Mouse (Mus musculus) heart, embryonic 16.5 days (tissue): Measurements from ENCODE around the gene 2010111I01Rik. TPM values are rescaled to one million over a fixed set of nuclear protein-coding genes. Genes with fewer than 3 reads are reported as not detected.

Experiments used
- ATAC-seq: fragments of 200-750 bp; cut with Nextera tagmentation; replicated peaks from 2 replicates; pipeline ENCODE4 v1.8.0; 2017; ENCODE audit warnings: moderate number of reproducible peaks; ENCODE audit not compliant: insufficient read depth, low FRiP score; ENCODE audit errors: extremely low read depth
- H3K27ac ChIP-seq: fragments of 300-500 bp; sonication (generic); 2 replicates; pipeline ENCODE4 v1.5.1; 2014; ENCODE audit warnings: mild to moderate bottlenecking, low read length, control low read depth, moderate library complexity
- H3K27me3 ChIP-seq: fragments of 300-500 bp; sonication (generic); 2 replicates; pipeline ENCODE4 v1.6.1; 2014; ENCODE audit warnings: low read length, mixed read lengths; ENCODE audit not compliant: control insufficient read depth, insufficient read depth
- H3K36me3 ChIP-seq: fragments of 300-500 bp; sonication (generic); 2 replicates; pipeline ENCODE4 v1.6.1; 2014; ENCODE audit not compliant: control insufficient read depth, insufficient read depth
- H3K4me1 ChIP-seq: fragments of 300-500 bp; sonication (generic); 2 replicates; pipeline ENCODE4 v1.6.1; 2014; ENCODE audit warnings: low read length, mixed read lengths; ENCODE audit not compliant: control insufficient read depth, insufficient read depth
- H3K4me2 ChIP-seq: fragments of 300-500 bp; sonication (generic); 2 replicates; pipeline ENCODE4 v1.6.1; 2014; ENCODE audit warnings: low read depth, mild to moderate bottlenecking, control low read depth, low read length
- H3K4me3 ChIP-seq: fragments of 300-500 bp; sonication (generic); 2 replicates; pipeline ENCODE4 v1.5.1; 2014; ENCODE audit warnings: mild to moderate bottlenecking, control low read depth, low read length
- H3K9ac ChIP-seq: fragments of 300-500 bp; sonication (generic); 2 replicates; pipeline ENCODE4 v1.6.1; 2014; ENCODE audit warnings: low read length, control low read depth
- H3K9me3 ChIP-seq: fragments of 300-500 bp; sonication (generic); replicated peaks from 2 replicates; pipeline ENCODE4 v1.6.1; 2016; ENCODE audit warnings: low read length; ENCODE audit not compliant: control insufficient read depth
- WGBS: fragments of 180-500 bp; shearing (Covaris S2); extraction: QIAGEN DNeasy Blood & Tissue Kit; methylation state at CpG from one replicate; pipeline ENCODE4 v1.1.7; 2014; 5-methylcytosine and 5-hydroxymethylcytosine counted together
- polyA plus RNA-seq: library from polyadenylated mRNA; unstranded; fragments of >200 nt; fragmentation: Nextera tagmentation; extraction: Ambion mirVana; gene quantifications from 2 replicates; pipeline ENCODE4 v1.2.1, GENCODE M21; 2015

The 2010111I01Rik gene
- polyA plus RNA-seq, 1 experiment from 2014 or later: 71.1 TPM

DNA sequence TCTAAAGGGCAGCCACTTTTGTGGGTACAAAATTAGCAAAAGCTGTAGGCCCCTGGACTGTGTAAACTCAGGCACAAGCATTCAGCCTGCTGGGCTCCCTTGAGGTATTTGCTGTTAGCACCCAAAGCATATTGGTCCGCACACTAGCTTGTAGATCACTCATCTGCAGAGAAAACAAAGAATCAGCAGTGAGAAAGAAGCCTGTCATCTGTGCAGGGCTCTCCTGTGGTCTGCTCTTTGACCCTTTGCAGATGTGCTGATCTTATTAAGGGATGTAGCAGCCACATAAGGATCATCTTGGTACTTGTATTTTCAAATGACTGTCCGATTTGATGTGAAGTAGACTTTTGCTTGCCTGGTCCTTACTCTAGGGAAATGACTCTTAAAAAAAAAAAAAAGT is 126.6 kb downstream of the 2010111I01Rik start:
- H3K36me3 ChIP-seq: no peaks in the 10 kb centered on the region
- no peak overlapping the region for H3K4me2 ChIP-seq
- no peaks in the 10 kb centered on the region for H3K27me3 ChIP-seq
- no peak for ATAC-seq
- H3K4me1 ChIP-seq: peaks cover 15% of the 10 kb centered on the region
- H3K27ac ChIP-seq: no peak overlapping the region
- no peak overlapping the region for H3K4me3 ChIP-seq
- H3K9me3 ChIP-seq: no peaks in the 10 kb centered on the region
- 79% methylated on average over 2 of the region's 2 CpGs for WGBS
- no peak overlapping the region for H3K9ac ChIP-seq

DNA sequence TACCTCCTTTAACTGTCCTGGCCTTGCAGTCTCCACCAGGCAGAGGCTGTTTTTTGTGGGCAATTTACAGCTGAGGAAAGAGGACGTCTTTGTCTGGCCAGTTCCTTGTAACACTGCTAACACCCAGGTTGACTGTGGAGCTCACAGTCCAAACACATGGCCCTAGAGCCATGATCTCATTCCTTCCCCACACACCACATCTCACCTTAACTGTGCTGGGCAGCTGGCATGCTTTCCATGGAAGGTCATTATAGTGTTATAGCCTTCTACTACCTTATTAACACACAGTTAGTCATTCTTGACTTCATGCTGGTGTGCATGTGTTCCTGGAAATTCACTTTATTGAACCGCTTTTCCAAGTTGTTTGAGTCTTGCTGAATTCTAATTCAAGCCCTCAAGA is 127.6 kb downstream of the 2010111I01Rik start:
- H3K9ac ChIP-seq: no peak overlapping the region
- H3K27me3 ChIP-seq: no peaks in the 10 kb centered on the region
- no peaks in the 10 kb centered on the region for H3K36me3 ChIP-seq
- H3K9me3 ChIP-seq: no peaks in the 10 kb centered on the region
- no peak overlapping the region for H3K27ac ChIP-seq
- peaks cover 15% of the 10 kb centered on the region for H3K4me1 ChIP-seq
- H3K4me2 ChIP-seq: no peak overlapping the region
- no peak for ATAC-seq
- WGBS: 82% methylated on average over 2 of the region's 2 CpGs
- no peak overlapping the region for H3K4me3 ChIP-seq

DNA sequence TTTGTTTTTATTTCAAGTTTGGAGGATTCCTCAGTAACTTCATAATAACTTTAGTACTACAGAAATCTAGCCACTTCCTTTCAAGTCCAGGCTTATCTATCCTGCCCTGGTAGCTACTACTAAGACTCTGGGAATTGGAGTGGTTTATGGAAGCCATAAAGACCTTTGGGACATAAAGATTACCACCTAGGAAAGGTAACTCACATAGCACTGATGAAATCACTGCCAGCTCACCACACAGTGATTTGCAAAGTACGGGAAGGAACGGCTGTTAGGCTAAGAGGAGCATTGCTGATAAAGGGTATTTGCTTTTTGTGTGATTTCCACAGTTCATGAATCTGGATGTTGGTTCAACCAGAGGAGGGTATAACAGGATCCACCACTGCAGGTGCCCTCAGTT is 128.2 kb downstream of the 2010111I01Rik start:
- ATAC-seq: no peak
- H3K36me3 ChIP-seq: no peaks in the 10 kb centered on the region
- H3K9ac ChIP-seq: no peak overlapping the region
- 71% methylated on average over 2 of the region's 2 CpGs for WGBS
- H3K4me2 ChIP-seq: no peak overlapping the region
- no peak overlapping the region for H3K27ac ChIP-seq
- H3K4me3 ChIP-seq: no peak overlapping the region
- no peaks in the 10 kb centered on the region for H3K27me3 ChIP-seq
- no peaks in the 10 kb centered on the region for H3K9me3 ChIP-seq
- peaks cover 15% of the 10 kb centered on the region for H3K4me1 ChIP-seq

DNA sequence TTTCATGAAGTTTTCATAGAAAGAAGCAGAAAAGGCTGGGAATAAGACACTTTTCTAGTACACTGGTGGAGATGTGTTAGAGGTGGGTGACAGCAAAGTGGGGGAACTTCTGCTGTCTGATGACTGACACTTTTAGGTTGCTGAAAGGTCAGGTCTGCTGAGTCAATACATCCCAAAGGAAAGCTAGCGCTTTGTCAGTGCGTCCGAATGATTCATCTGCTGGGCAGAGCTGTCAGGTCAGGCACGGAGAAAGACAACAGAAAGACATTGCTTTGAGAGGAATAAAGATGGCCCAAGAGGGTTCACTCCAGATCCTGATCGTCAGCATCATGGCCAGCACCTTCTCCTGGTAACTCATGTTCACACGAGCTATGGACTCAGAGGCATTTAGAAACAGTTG is 128.9 kb downstream of the 2010111I01Rik start:
- WGBS: 83% methylated on average over 6 of the region's 6 CpGs

DNA sequence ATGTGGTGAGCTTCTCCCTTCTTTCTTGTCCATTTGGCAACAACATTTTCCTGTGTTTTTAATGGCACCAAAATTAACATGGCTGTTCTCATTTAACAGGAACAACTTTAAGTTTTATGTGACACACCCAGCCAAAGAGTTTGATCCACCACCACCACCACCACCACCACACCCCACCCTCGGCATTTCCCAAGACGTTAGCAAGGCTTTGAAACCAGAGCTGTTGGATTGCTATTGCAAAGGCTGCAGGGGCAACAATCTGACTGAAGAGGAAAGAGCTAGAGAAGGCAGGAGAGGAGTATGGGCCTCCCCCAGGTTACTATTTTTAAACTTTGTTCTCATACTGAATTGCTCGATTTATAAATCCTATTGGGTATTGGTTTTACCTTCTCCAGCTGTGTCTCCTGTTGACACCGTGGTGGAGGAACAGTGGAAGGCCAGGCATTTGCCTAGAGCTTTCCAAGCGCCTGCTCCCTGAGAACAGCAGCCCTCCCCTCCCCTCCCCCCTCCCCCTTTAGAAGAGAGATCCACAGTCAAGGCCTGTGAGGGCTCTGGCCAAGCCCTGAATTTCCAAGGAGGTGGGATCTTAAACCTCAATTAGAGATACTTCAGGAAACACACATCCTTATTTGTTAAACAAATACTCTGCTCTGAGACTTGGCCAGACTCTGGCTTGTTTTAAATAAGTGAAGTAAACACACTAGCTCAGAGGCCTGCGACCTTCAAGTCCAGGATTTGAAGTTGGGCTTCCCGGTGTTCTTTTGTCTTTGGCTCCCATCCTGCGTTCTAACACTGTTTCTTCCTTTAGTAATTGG is 129.8 kb downstream of the 2010111I01Rik start:
- H3K27ac ChIP-seq: no peak overlapping the region
- no peak overlapping the region for H3K9ac ChIP-seq
- no peaks in the 10 kb centered on the region for H3K27me3 ChIP-seq
- 0 out of 2 replicates have a peak, but pooled peaks have one; percentile 16 for ATAC-seq
- no peak overlapping the region for H3K4me2 ChIP-seq
- no peak overlapping the region for H3K4me3 ChIP-seq
- H3K4me1 ChIP-seq: peaks cover 13% of the 10 kb centered on the region
- no peaks in the 10 kb centered on the region for H3K36me3 ChIP-seq
- no peaks in the 10 kb centered on the region for H3K9me3 ChIP-seq
- 28% methylated on average over 8 of the region's 8 CpGs for WGBS

More for the DNA sequence above, 128.9 kb downstream of the 2010111I01Rik start:
- ATAC-seq: no peak
- Histone ChIP-seq H3K27me3 (no peaks in the 10 kb centered on the region), H3K4me1 (peaks cover 15% of the 10 kb centered on the region), H3K4me3 (no peak overlapping the region), H3K27ac (no peak overlapping the region), H3K36me3 (no peaks in the 10 kb centered on the region), H3K4me2 (no peak overlapping the region), H3K9ac (no peak overlapping the region), H3K9me3 (no peaks in the 10 kb centered on the region)

DNA sequence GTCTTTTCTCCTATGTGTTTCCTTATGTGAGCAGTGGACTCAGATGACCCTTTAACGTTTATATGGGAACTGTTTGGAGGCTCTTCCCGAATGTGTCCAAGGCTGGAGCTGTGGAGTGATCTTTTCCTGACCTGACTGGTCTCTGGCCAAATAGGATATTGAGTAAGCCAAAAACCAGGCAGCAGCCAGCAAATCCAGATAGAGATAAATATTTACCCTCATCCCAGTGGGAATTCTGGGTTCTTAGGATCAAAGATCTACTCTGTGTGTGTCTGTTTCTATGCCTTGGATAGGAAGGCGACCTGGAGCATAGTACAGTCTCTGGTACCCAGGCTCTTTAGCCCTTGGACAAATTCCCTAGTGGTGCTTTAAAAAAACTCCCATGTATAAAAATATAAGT is 132.1 kb downstream of the 2010111I01Rik start:
- Histone ChIP-seq H3K9me3 (no peaks in the 10 kb centered on the region), H3K27ac (peak overlapping the region; percentile 34; the same call in 1 of the 2 replicates), H3K4me1 (peaks cover 13% of the 10 kb centered on the region), H3K36me3 (no peaks in the 10 kb centered on the region), H3K4me3 (no peak overlapping the region), H3K9ac (no peak overlapping the region), H3K27me3 (no peaks in the 10 kb centered on the region), H3K4me2 (no peak overlapping the region)
- peak; percentile 60; the same call in 1 of the 2 replicates for ATAC-seq
- WGBS: 43% methylated on average over 3 of the region's 3 CpGs

DNA sequence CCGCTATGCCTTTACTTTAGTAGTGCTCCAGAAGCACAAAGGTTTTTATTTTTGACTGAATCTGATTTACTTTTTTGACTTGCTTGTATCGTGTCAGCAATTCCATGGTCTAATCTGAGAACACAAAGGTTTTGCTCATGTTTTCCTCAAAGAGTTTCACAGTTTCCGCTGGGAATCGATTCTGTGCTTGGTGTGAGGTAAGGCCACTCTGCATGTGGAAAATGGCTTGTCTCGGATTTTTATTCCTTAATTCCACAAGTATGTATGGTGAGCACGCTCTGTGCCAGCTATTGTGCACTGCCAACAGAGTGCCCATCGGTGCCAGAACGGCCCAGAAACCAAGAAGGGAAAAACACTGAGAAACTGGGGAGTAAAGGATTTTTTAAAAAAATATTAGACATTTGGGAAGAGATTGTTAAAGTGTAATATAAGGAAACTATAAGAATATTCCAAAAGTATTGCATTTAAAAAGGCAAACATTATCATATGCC is 132.8 kb downstream of the 2010111I01Rik start:
- H3K9ac ChIP-seq: no peak overlapping the region
- H3K4me2 ChIP-seq: no peak overlapping the region
- WGBS: 73% methylated on average over 8 of the region's 8 CpGs
- no peaks in the 10 kb centered on the region for H3K9me3 ChIP-seq
- H3K4me1 ChIP-seq: peaks cover 13% of the 10 kb centered on the region
- H3K27me3 ChIP-seq: no peaks in the 10 kb centered on the region
- H3K36me3 ChIP-seq: no peaks in the 10 kb centered on the region
- H3K4me3 ChIP-seq: no peak overlapping the region
- H3K27ac ChIP-seq: peak overlapping the region; percentile 41; the same call in 1 of the 2 replicates
- no peak for ATAC-seq

DNA sequence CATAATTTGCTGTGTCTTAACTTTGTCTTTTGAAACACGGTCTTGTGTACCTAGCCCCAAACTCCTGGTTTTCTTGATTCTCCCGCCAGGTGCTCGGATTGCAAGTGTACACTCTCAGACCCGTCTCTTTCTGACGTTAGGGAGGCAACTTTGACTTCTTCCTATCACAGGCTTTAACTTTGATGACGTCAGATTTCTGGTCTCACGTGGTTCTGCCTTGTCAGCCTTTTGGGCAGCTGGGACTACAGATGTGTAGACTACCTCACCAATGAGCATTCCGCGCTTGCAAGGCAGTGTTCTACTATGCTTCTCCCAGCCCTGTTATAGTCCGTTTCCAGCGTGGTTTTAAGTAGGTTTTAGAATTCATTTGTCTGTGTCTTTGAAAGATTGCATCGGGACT is 137.1 kb downstream of the 2010111I01Rik start:
- H3K9ac ChIP-seq: no peak overlapping the region
- WGBS: 75% methylated on average over 12 of the region's 12 CpGs
- H3K36me3 ChIP-seq: no peaks in the 10 kb centered on the region
- H3K4me2 ChIP-seq: no peak overlapping the region
- peaks cover 2% of the 10 kb centered on the region; the same call in 1 of the 2 replicates for H3K4me1 ChIP-seq
- H3K9me3 ChIP-seq: no peaks in the 10 kb centered on the region
- H3K4me3 ChIP-seq: no peak overlapping the region
- H3K27me3 ChIP-seq: no peaks in the 10 kb centered on the region
- H3K27ac ChIP-seq: no peak overlapping the region
- no peak for ATAC-seq

DNA sequence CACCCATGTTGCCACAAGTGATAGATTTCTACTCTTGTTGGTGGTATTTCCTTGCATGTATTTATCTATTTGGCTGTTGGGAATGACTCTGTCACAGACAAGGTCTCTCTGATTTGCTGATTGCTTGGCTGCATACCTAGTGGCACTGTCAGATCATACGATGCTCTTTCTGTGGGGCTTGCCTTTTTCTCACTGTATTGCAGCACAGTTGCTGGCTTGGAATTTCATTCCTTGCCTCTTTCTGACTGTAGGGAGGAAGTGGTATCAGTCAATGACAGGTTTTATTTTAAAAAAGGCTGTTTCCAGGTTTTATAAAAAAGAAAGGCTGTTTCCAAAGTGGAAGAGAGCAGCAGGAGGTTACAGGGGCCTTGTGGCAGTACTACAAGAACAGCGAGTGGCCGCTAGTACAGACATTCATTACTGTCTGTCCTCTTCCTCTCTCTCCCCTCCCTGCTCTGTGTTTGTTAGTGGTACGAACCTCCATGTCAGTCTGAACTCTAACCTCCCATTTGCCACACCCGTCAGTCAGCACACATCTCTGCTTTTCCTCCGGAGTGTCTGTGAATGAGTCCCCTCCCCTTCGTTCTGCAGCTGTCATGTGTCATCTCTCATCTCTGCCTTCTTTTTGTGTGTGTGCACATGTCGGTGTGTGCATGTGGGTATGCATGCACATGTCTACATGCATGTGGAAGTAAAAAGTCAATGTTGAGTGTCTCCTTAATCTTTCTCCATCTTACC is 138.3 kb downstream of the 2010111I01Rik start:
- ATAC-seq: no peak
- no peaks in the 10 kb centered on the region for H3K9me3 ChIP-seq
- H3K9ac ChIP-seq: no peak overlapping the region
- 57% methylated on average over 8 of the region's 8 CpGs for WGBS
- H3K4me3 ChIP-seq: no peak overlapping the region
- H3K27me3 ChIP-seq: no peaks in the 10 kb centered on the region
- no peak overlapping the region for H3K4me2 ChIP-seq
- no peak overlapping the region for H3K27ac ChIP-seq
- peaks cover 12% of the 10 kb centered on the region for H3K4me1 ChIP-seq
- H3K36me3 ChIP-seq: no peaks in the 10 kb centered on the region
